Mouse (Mus musculus): Measurements from ENCODE around the gene Zfp513. TPM values are rescaled to one million over a fixed set of nuclear protein-coding genes. Genes with fewer than 3 reads are reported as not detected.

The Zfp513 gene
- 1 to 10 TPM; 6.2 to 7.1 TPM for total RNA-seq (2021)
- long read RNA-seq, experiment 1, transcript Zfp513-202 (4 exons, 2,228 nt) = major isoform, 12 of 17 reads
- long read RNA-seq, experiment 1, partial matches to known transcripts = 0 of 17 reads
- long read RNA-seq, experiment 1, other reads (novel, unspliced or antisense) = 5 of 17 reads
- long read RNA-seq, experiment 2, transcript Zfp513-202 (4 exons, 2,228 nt) = major isoform, 8 of 13 reads
- long read RNA-seq, experiment 2, partial matches to known transcripts = 0 of 13 reads
- long read RNA-seq, experiment 2, other reads (novel, unspliced or antisense) = 4 of 13 reads

DNA sequence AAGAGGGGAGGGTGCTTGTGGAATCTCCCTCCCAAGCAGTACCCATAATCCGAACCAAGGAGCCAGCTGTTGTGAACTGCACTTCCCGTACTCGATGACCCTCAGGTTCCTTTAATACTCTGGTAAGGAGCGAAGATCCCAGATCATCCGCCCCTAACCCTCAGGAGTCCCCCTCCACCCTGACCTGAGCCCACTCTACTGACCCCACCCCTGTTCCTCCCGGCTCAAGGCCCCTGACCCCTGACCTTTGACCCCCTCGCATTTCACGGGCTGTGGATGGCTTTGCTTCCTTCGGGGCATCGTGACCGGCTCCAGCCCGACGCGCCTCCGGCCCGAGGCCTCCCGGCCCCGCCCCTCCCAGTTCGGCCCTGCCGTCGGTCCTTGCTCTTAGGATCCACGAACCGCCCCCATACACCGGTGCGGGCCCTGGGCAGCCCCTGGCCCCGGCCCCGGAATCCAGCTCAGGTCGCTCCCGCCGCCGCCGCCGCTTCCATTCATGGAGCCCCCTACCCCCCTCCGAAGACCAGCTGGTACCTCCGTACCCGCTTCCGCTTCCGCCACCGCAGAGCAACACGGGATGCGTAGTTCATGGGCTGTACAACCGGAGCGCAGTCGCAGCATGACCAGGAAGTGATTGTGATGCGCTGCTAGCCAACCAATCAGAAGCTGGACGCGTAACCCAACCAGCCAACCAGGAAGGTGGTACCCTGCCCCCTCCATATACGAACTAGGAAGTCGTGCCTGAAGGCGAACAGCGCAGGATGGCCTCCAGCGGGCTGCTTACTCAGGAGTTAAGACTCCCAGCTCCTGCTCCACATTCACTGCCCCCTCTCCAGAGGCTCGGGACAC is at the start of gene Zfp513:
Zfp513 (minus strand) TSS at position 562 of the 849 bp plus-strand sequence.
- no peak for TF ChIP-seq CTCF (IDR thresholded peaks at IDR 0.05)
- intact Hi-C loops (cut with DNase I) = loop anchor here (2.0 kb wide), 1 partner anchor 19 kb away; the partner anchor contains the start of gene Ppm1g
- Histone ChIP-seq H3K27ac (peak within 1 kb of the TSS; percentile 93), H3K4me3 (peak within 1 kb of the TSS; percentile 91)
- DNase-seq = peak; percentile 96

DNA sequence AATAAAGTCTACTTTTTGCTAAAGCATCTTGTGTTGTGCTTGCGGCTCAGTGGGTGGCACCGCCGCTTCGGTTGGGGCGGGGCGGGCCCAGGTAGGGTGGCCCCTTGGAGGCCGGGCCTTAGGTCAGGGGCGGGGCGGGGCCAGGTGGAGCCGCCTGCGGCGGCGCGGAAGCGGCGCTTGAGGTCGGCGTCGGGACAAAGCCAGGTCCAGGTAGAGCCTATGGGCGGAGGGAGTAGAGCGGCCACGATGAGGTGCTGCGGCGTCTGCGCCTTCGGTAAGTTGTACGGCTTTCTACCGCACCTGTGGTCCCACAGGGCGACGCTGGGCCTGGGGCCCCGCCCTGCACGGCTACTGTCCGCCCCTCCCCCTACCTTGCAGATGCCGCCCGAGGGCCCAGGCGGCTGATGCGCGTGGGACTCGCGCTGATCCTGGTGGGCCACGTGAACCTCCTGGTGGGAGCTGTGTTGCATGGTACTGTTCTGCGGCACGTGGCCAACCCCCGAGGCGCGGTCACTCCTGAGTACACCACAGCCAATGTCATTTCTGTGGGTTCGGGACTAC is 49.5 kb upstream of the Zfp513 start, which contains the start of gene Krtcap3:
Krtcap3 (plus strand) TSS at position 151 of the 561 bp plus-strand sequence.
- intact Hi-C loops (cut with DNase I) = no loop called here
- DNase-seq = no peak
- H3K4me3 ChIP-seq = no peak within 1 kb of the TSS
- H3K27ac ChIP-seq = 0 out of 2 replicates have a peak within 1 kb of the TSS, but pooled peaks have one; percentile 12
- TF ChIP-seq CTCF (IDR thresholded peaks at IDR 0.05) = no peak

DNA sequence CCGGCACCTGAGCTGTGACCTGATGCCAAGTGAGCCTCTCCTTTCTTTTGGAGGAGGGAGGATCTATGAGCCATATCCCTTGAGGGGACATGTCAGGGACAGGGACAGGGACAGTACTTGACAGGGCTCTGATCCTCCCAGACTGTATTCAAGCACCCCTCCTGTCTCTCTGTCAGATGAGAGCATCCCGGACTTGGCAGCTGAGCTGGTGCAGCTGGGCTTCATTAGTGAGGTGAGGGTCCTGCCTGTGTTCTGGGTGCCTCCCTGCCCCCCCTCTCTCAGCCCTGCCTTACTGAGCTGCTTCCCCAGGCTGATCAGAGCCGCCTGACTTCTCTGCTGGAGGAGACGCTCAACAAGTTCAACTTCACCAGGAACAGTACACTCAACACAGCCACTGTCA is 48.6 kb upstream of the Zfp513 start:
- H3K27ac ChIP-seq = no peak overlapping the region
- intact Hi-C loops (cut with DNase I) = no loop called here
- TF ChIP-seq CTCF (IDR thresholded peaks at IDR 0.05) = no peak
- no peak overlapping the region for H3K4me3 ChIP-seq
- no peak for DNase-seq

DNA sequence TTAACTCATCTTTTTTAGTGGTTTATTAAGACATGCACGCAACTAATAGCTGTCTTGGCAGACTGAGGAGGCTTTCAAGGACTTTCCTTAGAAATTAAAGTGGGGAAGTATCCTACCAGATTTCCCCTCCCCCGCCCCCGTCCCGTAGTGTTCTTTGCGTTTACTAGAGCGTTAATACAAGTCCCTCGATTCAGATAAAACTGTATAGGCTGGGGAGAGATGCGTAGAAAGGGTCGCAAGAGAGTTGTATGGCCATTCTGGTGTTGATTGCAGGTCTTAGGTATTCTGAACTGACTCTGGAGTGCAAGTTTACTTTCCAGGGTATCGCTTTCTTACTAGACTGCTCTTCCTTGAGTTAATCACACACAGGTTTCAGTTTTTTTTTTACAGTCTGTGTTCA is 40.1 kb upstream of the Zfp513 start:
- no peak for TF ChIP-seq CTCF (IDR thresholded peaks at IDR 0.05)
- no peak for DNase-seq
- intact Hi-C loops (cut with DNase I) = no loop called here
- H3K4me3 ChIP-seq = peak overlapping the region; percentile 99
- peak overlapping the region; percentile 99 for H3K27ac ChIP-seq

DNA sequence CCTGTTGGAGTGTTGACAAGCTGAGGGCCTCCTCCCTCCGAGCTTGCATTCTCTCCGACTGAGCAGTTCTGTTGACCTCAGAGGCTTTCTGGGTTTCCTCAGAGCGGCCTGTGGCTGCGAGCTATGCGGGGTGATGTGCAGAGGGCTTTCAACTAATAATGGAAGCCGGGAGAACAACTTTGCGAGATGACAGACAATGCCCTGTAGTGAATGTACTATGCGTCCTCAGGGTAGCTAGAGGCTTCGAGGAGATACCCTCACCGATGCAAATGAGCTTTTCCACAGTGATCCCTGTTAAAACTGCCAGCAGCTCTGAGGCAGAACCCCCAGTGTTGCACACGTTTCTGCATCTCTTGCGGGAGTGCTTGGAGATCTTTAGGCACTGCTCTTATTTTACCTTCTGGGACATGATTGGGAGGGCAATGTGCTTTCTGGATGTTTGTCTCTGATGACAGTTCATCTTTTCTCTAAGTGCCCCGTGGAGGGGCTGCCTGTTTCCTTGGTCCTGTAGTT is 39.5 kb upstream of the Zfp513 start:
- intact Hi-C loops (cut with DNase I) = loop anchor here (2.0 kb wide), 2 partner anchors 21 to 49 kb away; partner anchors contain the start of genes Ift172 and Ppm1g
- TF ChIP-seq CTCF (IDR thresholded peaks at IDR 0.05) = no peak
- DNase-seq = no peak

DNA sequence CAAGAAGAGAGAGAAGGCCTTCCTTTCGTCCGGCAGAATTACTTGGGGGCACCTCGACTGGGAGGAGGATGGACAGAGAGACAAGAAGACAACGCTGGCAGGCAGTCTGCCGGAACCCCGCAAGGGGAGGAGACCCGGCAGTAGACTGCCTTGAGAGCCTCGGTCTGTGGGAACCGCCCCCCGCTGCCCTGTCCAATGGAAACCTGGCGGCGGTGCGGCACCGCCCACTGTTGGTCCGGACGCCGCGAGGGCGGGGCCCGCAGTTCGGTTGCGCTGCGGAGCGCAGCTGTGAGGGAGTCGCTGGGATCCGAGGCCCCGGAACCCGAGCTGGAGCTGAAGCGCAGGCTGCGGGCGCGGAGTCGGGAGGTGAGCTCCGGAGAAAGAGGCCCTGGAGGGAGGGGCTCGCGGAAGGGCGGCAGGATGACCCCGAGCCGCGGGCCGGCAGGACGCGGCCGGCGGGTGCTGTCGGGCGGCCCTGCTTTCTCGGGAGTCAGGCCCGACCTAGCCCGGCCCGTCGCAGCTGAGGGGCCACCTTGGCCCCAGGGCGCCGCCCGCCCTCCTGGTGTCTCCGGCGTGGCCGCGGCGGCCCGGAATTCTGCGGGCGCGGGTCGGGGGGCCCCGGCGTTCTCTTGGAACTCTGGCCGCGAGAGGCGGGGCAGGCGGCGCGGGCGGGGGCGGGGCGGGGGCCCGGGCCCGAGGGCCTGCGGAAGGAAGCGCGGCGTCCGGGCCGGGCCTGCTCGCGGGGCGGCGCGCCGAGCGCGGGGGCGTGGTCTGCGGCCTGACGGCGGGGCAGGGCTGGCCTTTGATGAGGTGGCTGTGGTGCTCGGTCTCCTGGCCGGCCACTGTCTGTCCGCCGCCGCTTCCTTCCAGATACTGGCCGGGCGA is 38.8 kb upstream of the Zfp513 start, which contains the start of the genes Nrbp1 and Gm9970:
Nrbp1 (plus strand) TSS at position 228 of the 885 bp plus-strand sequence.
Gm9970 (minus strand) TSS at position 596 of the 885 bp plus-strand sequence.
- peak within 1 kb of the TSS; percentile 99 for H3K27ac ChIP-seq
- peak within 1 kb of the TSS; percentile 99 for H3K4me3 ChIP-seq
- TF ChIP-seq CTCF (IDR thresholded peaks at IDR 0.05) = no peak
- peak; percentile 99 for DNase-seq
- intact Hi-C loops (cut with DNase I) = loop anchor here (2.0 kb wide), 2 partner anchors 20 to 50 kb away; partner anchors contain the start of genes Ift172 and Ppm1g

More for the DNA sequence above, 39.5 kb upstream of the Zfp513 start:
- Histone ChIP-seq H3K4me3 (peak overlapping the region; percentile 99), H3K27ac (peak overlapping the region; percentile 99)

DNA sequence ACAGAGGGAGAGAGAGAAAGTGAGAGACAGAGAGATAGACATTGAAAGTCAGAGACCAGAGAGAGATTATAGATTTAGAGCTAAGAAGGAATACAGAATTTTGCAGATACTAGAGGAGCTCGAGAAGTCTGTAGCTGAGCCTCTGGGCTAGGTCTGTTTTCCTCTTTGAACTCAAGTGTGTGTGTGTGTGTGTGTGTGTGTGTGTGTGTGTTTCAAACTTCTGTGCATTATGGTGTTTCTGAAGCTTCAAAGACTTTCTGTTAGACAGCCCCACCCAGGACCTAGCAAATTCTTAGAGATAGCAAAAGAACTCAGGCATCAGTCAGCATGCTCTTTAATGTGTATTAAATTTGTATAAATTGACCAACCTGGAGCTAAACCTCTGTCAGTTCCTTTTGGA is 24.5 kb upstream of the Zfp513 start:
- Histone ChIP-seq H3K4me3 (no peak overlapping the region), H3K27ac (no peak overlapping the region)
- no peak for DNase-seq
- no peak for TF ChIP-seq CTCF (IDR thresholded peaks at IDR 0.05)
- intact Hi-C loops (cut with DNase I) = no loop called here

DNA sequence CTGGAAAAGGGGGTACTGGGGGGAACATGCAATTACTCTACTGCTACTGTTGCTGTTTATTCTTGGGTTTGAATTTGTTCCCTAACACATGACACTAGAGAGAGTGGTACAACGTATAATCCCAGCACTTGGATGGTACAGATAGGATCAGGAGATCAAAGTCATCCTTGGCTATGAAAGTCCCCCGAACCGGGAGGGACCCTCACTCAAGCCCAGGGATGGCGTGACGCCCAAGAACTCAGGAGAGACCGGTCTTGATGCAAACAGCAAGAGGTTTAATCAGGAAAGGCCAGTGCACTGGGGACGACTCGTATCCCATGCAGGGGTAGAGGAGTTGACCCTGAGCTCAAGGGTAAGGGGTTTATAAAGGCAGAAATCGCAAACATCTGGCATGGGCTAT is 20.6 kb upstream of the Zfp513 start:
- no peak for DNase-seq
- H3K4me3 ChIP-seq = no peak overlapping the region
- no peak overlapping the region for H3K27ac ChIP-seq
- TF ChIP-seq CTCF (IDR thresholded peaks at IDR 0.05) = no peak
- intact Hi-C loops (cut with DNase I) = loop anchor here (5.0 kb wide), 1 partner anchor 40 kb away; the partner anchor contains the start of gene Gtf3c2

DNA sequence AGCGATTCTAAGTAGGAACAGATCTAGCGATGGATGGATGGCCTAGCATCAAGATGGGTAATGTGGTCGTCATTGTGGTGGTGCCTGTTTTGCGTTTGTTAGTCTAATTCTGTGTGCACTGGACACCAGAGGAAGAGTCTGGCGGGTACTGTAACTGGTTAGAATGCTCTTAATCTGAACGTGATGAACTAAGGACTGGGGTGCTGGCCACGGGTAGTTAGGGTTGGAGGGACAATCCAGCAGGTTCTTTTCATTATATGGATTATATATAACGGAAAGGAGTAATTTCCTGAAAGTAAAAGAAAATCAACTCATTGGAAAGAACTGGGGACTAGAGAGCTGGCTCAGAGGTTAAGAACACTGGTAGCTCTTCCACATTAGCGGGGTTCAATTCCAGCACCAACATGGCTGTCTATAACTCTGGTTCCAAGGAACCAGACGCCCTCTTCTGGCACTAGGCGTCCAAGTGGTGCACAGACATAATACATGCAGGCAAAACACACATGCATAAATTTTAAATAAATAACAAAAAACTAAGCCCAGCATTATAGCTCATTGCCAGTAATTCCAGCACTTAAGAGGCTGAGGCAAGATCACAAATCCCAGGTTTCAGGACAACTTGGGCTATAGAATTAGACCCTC is 19.3 kb upstream of the Zfp513 start:
- TF ChIP-seq CTCF (IDR thresholded peaks at IDR 0.05) = peak; percentile 30; the same call in 1 of the 2 replicates
- Histone ChIP-seq H3K27ac (peak overlapping the region; percentile 96), H3K4me3 (peak overlapping the region; percentile 98)
- DNase-seq = no peak
- intact Hi-C loops (cut with DNase I) = loop anchor here (2.0 to 5.0 kb wide), 3 partner anchors 19 to 39 kb away; partner anchors contain the start of genes Gm9970, Gtf3c2, Nrbp1 and Zfp513

DNA sequence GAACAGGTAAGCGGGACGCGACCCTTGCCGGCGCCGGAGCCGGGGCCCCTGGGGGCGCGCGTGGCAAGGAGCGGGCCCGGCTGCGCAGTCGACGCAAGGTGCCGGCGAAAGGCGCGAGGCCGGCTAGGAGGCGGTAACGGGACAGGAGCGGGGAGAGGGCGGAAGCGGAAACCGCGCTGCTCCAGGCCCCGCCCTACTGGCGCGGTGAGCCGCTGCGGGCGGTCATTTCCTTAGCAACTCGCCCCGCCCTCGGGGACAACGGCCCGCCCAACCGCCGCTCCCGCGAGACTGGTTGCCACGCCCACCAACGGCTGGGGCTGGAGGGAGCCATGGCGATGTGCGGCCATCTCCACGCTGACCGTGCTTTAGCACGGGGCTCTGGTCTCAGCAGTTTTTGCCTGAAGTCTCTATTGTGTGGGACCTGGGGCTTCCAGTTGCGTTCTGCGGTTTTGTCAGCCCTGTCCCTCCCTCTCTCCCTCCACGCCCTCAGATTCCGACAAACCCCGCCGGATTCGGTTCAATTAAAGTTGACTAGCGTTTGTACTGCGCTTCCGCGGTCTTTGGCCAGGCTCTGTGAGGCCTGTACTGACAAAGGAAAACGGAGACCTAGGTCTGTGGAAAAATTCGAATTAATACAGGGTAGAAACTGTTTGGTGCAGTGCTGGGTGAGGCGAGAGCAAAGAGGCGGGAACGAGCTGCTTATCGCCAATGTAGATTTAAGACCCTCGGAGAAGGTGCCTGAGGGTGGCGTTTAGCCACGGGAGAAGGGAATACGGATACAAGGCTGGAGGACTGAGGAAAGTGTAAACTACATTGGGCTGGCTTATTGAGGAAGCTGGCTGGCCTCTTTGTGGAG is 18.6 kb upstream of the Zfp513 start, which contains the start of gene Ppm1g:
Ppm1g (minus strand) TSS at position 240 of the 856 bp plus-strand sequence.
- H3K4me3 ChIP-seq = peak within 1 kb of the TSS; percentile 98
- H3K27ac ChIP-seq = peak within 1 kb of the TSS; percentile 96
- intact Hi-C loops (cut with DNase I) = loop anchor here (2.0 to 5.0 kb wide), 3 partner anchors 18 to 38 kb away; partner anchors contain the start of genes Gm9970, Gtf3c2, Nrbp1 and Zfp513
- TF ChIP-seq CTCF (IDR thresholded peaks at IDR 0.05) = peak; percentile 10; the same call in 1 of the 2 replicates
- DNase-seq = peak; percentile 99

All from gastrocnemius, adult 2 months (tissue).